Mouse (Mus musculus): ENCODE results near the gene Ier2.
"Not testable (repeated sequence)": the region's sequence is repeated elsewhere in the genome, so short reads cannot be mapped to it uniquely, and the experiment has no call there.

Gene Ier2

DNA sequence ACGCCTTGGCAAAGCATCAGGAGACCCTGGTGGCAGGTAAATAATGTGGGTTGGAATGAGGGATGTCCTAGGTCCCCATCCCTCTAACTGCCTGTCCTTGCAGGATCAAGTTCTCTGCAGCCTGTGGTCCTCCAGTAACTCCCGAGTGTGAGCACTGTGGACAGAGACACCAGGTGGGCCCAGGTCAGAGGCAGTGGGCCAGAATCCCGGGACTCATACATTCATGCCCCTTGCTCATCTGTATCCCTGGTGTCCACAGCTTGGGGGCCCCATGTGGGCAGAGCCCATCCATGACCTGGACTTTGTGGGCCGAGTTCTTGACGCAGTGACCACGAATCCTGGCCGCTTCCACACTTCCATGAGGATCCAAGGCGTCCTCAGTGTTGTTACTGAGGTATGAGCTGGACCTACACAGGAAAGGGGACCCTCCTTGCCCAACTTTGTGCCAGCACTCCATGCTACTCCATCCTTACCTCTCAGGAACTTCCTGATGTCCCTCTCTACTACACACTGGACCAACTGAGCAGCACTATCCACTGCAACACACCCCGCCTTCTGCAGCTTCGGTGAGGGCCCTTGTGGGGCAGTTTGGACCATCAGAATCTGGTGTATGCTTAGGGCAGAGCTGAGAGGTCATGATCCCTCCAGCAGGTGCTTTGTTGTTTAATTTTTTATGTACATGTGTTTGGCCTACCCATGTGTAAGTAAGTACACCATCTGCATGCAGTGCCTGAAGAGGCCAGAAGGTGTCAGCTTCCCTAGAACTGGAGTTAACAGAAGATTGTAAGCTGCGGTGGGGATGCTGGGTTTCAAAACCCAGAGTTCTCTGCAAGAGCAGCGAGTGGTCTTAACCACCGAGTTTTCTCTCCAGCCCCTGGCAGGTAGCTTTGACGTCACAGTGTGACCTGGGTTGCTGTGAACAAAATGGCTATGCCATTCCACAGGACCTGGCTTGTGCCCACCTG, 34.8 kb upstream of the Ier2 start:
- peak; percentile 74 to 85 for DNase-seq

GRCm38 (mm10) chr8:84695140-84695539, 32.5 kb upstream of the Ier2 start:
- no peak for DNase-seq

DNA sequence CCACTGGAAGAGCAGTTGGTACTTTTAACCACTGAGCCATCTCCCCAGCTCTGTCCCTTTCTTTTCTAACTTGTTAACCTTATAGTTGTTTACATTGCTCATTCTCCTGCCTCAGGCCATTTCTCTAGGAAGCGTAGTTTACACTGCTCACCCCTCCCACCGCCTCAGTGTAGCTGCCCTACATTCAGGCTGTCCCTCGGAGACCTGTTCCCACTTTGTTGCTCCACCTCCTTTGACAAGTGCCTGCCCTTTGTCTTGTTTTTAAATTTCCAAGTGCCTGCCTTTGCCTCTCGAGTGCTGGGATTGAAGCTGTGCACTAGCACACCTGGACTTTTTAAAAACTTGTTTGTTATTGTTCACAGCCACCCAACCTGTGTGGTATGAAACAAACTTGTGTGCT, 30.7 kb upstream of the Ier2 start:
- no peak for DNase-seq

GRCm38 (mm10) chr8:84689091-84689915, 26.7 kb upstream of the Ier2 start:
- DNase-seq: peak; percentile 91 to 93

GRCm38 (mm10) chr8:84687705-84688100, 25.1 kb upstream of the Ier2 start, which contains the start of gene Nacc1:
TSS of gene Nacc1 (minus strand) at chr8:84687862.
- DNase-seq: peak; percentile 91 to 92

DNA sequence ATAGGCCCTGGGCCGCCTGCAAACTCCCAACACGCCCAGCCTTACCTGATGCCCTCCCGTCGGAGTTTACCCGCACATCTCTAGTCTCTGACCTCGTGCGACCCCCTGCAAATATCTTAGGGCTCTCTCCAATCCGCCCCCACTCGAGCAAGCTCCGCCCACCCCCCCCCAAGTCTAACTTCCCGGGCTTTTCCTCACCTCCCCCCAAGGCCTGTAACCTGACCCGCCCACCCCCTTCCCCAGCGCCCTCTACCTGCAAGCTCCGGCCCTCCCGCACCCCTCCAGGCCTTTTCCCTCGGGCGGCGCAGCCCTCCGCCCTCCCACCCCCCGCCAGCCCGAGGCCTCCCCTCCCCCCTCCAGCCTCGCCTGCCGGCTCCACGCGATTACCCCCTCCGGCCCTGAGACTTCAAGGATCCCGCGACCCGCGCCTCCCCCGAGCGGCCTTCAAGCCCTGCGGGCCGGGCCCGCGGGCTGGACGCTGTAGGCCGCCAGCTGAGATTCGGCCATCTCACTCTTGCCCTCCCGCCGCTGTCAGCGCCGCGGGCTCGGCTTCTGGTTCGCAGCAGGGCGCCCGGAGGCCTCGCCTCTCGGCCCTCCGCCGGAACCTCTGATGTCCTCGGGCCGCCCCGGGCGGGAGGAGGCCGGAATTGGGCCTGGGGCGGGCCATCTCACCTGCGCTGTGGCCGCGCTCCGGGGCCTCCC, 24.5 kb upstream of the Ier2 start:
- peak in 1 of 2 experiments; percentile 58 for DNase-seq

DNA sequence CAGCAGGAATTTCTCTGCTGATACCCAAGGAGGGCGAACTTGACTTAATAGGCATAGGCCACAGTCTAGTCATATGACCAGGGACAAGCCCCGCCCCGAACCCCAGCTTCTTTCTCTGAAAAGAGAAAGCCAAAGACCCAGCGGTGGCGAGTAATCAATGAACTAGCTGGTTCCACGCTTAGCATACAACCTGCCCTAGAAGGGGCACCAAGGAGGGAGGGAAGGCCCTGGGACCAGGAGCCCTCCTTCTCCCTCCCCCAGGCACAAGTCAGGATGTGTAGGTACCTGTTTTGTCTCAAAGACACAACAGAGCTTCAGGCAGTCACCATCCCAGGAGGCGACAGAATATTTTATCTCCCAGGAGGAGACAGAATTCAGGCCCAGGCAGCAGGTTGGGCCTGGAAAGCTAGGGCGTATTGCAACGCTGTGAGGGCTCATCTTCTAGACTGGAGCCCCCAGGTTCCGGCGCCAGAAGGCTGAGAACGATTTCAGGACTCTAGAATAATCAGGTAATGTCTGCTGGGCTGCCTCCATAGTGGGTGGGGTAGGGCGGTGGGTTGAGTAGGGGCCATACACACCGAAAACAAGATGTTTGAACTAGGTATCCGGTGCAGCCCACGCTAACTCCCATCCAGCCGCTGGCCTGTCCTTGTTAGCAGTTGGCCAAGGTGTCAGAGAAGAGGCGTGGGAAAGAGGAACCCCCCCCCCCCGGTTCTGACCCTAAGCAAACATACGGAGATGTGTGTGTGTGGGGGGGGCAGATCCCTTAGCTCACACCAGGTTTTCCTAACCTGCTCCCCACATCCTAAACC, 23.7 kb upstream of the Ier2 start, which contains the start of gene Trmt1:
Gene Trmt1 (plus strand): TSS at position 117 of the 812 bp plus-strand sequence.
- peak in 1 of 2 experiments; percentile 51 for DNase-seq

GRCm38 (mm10) chr8:84684537-84684936, 21.9 kb upstream of the Ier2 start:
- peak in 1 of 2 experiments; percentile 49 for DNase-seq

DNA sequence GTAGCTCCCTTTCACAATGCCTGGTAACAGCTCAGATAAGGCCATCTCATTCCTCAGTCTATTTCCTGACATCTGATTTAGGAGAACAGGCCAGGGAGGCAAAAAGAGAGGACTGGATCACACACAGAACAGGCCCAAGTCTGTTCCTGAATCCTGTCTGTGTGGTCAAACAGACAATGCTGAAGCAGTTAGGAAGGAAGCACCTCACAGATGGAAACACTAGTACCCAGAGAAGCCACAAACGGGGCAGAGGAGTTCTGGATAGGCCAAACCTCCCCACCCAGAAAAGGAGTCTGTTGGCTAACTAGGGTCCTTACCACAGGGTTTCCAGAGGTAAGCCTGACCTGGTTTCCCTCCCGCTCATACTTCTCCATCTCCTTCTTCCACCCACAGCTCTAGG, 19.6 kb upstream of the Ier2 start:
- DNase-seq: no peak

DNA sequence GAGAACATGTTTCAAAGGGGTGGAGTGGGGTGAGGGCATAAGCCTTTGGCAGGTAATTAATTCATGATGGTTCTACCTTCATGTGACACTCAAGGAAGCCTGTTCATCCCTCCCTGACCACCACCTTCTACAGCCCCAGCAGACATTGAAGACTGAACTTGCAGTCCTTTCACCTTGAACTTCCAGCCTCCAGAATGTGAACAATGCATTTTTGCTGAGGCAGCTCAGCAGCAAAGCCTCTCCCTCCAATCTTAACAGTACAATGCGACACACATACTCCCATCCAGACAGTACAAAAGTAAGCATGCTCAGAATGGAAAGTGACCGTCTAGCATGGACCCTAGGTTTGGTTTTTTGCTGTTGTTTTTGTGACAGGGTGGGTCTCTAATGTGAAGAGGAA, 18.8 kb upstream of the Ier2 start:
- DNase-seq: no peak

GRCm38 (mm10) chr8:84677305-84677704, 14.7 kb upstream of the Ier2 start:
- DNase-seq: no peak

GRCm38 (mm10) chr8:84670295-84671006, 7.8 kb upstream of the Ier2 start:
- DNase-seq: not testable (repeated sequence)

DNA sequence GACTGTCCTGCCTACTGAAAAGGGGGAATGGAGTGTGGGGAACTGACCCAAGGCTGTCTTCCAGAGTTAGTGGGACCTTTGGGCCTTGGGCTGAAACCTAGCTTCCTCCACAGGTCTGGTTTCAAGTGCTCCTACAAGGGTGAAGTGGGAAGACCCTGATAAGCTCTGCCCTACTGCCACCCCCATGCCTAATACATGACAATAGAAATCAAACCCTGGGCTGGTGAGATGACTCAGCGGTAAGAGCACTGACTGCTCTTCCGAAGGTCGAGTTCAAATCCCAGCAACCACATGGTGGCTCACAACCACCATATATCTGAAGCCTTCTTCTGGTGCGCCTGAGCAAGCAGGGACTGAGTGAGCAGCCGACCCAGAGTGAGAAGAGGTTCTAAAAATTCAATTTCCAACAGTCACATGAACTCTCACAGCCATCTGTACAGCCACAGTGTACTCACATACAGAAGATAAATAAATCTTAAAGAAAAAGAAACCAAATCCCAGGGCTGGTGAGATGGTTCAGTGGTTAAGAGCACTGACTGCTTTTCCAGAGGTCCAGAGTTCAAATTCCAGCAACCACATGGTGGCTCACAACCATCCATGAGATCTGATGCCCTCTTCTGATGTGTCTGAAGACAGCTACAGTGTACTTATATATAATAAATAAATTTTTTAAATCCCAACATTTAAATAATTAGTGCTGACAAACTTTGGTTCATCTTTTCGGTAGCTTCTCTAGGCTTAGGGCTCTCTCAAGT, 6.3 kb upstream of the Ier2 start:
- no peak for DNase-seq

DNA sequence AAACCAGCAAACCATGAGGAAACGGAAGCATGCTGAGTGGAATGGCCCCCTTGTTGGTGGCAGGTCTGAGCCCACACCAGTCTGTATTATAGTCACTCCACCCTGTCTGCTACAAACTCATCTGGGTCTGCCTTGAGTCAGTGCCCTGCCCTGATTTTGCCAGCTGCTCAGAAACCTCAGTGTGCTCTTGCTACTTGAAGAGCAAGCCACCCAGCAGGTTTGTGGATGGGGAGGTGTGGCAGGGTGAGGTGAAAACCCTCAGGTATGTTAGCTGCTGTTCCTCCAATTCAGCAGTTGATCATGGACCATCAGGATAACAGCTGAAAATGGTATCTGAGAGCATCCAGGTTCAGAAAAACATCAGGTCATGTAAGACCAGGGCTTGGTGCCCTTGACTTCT, 5.4 kb upstream of the Ier2 start:
- no peak for DNase-seq

DNA sequence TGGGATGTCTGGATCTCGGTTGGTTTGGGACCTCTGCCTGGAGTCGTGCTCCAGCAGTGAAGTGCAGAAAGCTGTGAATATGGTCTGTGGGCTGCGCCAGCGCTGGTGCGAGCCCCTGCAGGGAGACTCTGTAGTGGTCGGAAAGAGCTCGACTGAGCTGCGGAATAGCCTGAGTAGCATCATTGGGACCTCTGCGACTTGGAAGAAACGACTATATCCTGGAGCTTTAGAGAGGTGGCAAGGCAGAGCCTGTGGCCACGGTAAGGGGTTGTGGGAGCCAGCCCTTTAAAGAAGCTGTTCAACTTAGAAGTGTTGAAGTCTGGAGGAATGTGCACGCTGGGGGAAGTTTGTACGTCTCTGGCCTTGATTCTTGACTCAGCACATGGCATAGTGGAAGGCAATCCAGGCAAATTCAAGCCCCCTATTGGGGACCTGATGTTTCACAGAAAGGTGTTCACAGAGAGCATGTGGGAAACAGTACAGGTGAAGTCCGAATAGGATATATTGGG, 2.8 kb upstream of the Ier2 start:
- no peak for DNase-seq

DNA sequence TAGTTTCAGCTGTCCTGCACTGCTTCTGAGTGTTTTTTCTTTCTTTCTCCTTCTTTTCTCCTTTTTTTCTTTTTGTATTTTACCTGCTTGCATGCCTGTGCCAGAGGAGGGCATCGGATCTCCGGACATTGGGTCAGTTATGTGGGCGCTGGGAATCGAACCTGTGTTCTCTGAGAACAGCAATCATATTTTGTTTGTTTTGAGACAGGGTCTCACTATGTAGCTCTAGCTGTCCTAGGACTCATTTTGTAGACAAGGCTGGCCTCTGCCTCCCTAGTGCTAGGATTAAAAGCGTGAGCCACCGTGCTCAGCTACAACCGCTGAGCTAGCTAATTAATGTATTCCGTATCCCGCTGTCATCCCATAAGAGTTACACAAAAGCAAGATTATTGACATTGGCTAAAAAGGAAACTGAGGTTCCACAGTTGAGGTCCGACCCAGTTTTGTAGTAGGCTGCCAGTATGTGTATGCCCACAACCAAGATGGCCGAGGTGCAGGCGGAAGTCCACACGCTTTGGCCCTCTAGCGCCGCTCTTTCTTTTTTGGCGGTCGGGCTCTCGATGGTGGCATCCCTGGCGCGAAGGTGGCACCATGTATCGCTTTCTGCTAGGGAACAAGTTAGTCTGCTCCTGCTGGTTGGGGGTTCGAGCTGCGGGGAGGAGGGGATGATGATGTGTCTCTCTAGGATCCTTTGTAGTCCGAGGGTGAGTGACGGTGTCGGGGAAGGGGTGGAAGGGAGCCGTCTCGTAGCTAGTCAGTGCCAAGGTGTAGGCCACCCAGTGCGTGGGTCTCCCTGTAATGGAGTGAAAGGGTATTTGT, 2.1 kb upstream of the Ier2 start:
- peak; percentile 90 for DNase-seq

DNA sequence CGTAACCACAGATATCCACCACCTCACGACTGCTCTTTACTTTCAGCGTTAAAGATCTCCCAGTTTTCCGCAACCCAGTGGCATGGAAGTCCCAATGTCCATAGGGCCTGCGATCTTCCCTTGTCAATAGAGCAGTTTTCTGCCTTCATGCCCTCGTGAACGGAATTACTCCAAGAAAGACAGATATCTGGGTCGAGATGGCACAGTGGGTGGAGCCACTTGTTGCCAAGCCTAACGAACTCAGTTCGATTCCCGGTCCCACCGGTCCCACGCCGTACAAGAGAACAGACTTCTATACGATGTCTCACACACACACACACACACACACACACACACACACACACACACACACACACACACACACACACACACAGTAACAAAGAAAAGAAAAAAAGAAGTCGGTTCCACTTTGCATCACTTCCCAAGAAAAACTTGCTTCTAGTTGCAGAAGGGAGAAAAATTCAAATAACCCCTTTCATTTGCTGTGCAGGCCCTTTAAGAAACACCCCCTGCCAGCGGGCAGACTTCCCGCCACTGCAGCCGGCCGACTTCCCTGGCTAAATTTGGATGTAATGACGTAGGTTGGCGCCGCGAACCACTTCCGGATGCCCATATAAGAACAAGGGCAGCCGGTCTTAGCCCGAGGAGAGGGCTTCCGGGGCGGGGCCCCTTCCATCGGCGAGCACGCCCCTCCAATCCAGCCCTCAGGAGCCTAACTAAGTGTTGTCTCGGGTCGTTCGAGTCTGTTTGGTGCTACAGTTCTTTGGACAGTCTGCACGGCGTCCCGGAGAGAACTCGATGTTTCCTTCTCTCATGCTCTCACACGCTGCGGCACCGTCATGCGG, 1.1 kb upstream of the Ier2 start:
- peak; percentile 98 to 99 for DNase-seq

DNA sequence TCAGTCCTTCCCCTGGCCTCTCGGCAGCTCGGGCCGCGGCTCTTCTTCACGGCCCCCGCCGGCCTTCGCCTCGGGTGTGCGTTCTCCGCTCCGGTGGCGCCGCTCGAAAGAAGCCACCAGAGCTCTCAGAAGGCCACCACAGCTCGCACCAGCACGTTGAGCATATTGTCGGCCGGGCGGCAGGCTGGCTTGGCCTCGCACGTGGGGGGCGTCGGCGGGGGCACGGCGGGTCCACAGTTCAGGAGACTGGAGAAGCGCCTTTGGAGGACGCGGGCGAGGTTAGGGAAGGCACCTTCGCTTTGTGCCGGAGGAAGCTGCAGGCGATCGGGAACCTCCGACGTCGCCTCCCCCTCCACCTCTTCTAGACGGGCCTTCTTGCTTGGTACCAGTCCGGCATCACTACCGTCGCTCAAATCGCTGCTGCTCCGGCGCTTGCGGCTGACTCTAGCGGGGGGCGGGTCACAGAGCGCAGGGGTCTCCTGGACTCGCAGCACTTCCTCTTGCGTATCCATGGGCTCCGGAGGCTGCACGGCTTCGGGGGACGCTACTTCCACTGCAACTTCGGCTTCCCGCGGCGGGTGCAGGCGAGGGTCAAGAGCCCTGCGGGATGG, 586 bp downstream of the Ier2 start:
- peak; percentile 64 to 69 for DNase-seq
